Mouse (Mus musculus) neural tube, postnatal 0 days (tissue): Measurements from ENCODE around the gene Glt8d2. TPM values are rescaled to one million over a fixed set of nuclear protein-coding genes. Genes with fewer than 3 reads are reported as not detected.

Experiments used
- polyA plus RNA-seq: library from polyadenylated mRNA; unstranded; fragments of >200 nt; fragmentation: Nextera tagmentation; extraction: Ambion mirVana; gene quantifications from 2 replicates; pipeline ENCODE4 v1.2.1, GENCODE M21; 2015

Gene Glt8d2
- 0.97 and 1.5 TPM in 2 replicates for polyA plus RNA-seq

DNA sequence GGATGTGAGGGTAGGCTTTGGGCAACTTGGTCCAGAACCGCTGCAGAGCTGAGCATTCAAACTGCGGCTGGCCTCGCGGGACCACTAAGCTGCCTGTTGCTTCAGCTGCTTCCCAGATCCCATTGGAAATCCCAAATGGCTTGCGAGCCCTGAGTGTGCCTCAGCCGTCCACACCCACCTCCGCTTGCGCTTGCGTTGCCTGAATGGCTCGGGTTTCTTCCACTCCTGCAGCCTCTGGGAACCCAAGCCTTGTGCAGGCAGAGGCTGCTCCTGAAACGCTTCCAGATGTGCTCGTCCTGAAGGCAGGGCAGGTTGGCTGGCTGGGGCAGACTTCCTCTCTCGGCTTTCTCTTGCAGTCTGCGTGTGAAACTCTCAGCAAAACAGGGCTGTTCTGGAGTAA, at the start of gene Glt8d2:
Gene Glt8d2, minus strand, starts transcription at position 157 of the 400 bp plus-strand sequence.

DNA sequence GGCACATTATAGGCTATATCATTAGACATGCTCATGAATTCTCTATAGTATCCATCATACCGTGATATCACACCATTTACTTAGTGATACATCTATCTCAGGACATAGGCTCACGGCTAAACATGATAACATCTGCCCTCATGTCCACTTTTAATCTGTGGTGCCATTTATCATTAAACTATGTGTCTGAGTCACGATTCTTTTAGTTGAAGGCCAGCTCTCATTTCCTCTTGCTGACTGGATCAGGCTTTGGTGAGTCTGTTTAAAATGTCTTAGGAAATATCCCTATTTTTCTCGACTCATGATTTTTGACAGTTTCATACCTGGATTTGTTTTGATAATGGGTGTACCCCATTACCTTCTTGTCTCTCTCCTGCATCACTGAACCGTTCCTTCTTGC, 5.5 kb upstream of the Glt8d2 start, which contains the start of gene Hcfc2:
Gene Hcfc2, plus strand, starts transcription at position 205 of the 400 bp plus-strand sequence.

DNA sequence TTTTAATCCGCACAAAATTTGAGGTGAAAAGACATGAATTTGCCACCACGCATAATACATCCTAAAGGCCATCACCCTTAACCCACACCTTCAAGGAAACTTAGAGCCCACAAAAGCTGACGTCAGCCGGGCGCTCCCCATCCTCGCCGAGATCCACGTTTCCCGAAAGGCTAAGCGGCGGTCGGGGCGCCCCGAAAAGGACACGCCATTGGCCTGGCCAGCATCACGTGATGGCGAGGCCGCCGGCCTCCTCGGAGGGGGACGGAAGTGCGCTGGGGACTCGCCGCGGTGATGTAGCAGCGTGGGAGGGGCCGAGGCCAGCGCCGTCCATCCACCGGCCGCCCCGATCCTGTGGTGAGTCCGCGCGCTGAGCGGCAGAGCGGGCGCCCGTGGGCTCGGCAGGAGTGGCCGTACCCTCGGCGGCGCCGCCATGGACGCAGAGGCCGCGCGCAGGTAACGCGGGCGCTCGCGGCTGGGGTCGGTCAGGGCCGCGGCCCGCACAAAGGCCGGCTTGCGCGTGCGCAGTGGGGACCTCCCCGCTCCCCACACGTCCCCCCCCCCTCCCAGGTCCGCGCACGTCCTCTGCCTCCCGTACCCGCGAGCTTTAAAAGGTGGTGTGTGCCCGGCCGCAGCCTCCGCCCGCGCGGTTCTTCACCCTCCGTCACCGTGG, 60.7 kb downstream of the Glt8d2 start, which contains the start of gene Tdg:
Gene Tdg, plus strand, starts transcription at position 243 of the 670 bp plus-strand sequence.

DNA sequence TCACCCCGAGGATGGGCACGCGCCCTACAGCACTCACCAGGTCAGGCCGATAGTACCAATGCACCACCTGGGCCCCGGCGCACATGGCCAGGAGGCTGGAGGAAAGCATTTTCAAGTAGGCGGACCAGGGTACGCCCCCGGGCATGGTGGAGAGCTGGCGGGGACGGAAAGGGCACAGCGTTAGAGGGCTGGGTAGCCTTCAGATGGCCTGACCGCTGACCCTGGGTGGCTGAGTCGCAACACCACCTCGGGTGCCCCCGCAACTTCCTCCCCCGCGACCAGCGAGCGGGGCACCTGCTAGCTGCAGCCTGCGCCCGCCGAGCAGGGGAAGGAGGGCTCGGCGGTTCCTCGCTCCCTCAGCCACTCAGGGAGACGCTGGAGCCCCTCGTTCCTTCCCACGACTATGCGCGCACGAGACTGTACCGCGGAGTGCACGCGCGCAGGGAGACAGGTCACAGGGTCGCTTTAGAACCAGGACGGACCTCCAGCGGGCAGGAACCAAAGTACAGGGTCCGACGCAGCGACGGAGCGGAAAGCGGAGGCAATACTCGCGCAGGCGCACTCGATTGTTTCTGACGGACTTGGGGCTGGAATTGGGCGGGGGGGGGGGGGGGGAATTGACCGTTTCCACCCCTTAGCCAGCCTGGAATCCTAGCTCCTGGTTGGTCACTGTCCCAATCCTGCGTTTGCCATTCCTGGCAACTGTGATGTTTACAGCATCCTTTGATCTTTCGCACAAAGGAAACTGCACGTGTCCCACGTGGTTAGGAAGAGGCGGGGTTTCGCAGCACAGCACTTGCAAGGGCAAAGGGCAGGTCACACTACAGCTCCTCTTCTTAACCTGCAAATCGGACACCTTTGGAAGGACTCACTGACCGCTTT, 67.5 kb downstream of the Glt8d2 start, which contains the start of gene 1190007I07Rik:
Gene 1190007I07Rik, minus strand, starts transcription at position 558 of the 882 bp plus-strand sequence.

Other genes with a start within 250 kb of the Glt8d2 start
- not detected in 2 replicates for gene Gm1553, start 198.0 kb downstream of the Glt8d2 start, polyA plus RNA-seq
- 44.4 and 53.7 TPM in 2 replicates for gene 1190007I07Rik, start 67.4 kb downstream of the Glt8d2 start, polyA plus RNA-seq
- gene Tdg, start 60.8 kb downstream of the Glt8d2 start, polyA plus RNA-seq = 86.8 and 93.4 TPM in 2 replicates
- 28.2 and 33.9 TPM in 2 replicates for gene Hcfc2, start 5.5 kb upstream of the Glt8d2 start, polyA plus RNA-seq
- gene Nfyb, start 73.5 kb upstream of the Glt8d2 start, polyA plus RNA-seq = 28.9 and 33.1 TPM in 2 replicates
- 54.1 and 55.8 TPM in 2 replicates for gene Txnrd1, start 143.3 kb upstream of the Glt8d2 start, polyA plus RNA-seq
- 0.18 and 0.35 TPM in 2 replicates for gene Eid3, start 176.0 kb upstream of the Glt8d2 start, polyA plus RNA-seq